Mouse (Mus musculus) embryonic facial prominence, embryonic 10.5 days (tissue): ENCODE results near the gene Btn2a2. TPM values are rescaled to one million over a fixed set of nuclear protein-coding genes. Genes with fewer than 3 reads are reported as not detected.
A peak's percentile ranks its signal among the peaks of the same experiment; 100 is the strongest.
"Not testable (repeated sequence)": the region's sequence is repeated elsewhere in the genome, so short reads cannot be mapped to it uniquely, and the experiment has no call there.

Experiments
- DNase-seq: peaks from one replicate; pipeline ENCODE4 v3.0.0-alpha.2; 2017; ENCODE audit warnings: low spot score
- H3K27ac ChIP-seq: fragments of 300-500 bp; sonication (generic); replicated peaks from 2 replicates; pipeline ENCODE4 v1.5.1; 2016; ENCODE audit warnings: mild to moderate bottlenecking
- H3K27me3 ChIP-seq: fragments of 300-500 bp; sonication (generic); replicated peaks from 2 replicates; pipeline ENCODE4 v1.6.1; 2016; ENCODE audit warnings: low read depth, mild to moderate bottlenecking; ENCODE audit not compliant: poor library complexity, severe bottlenecking
- H3K36me3 ChIP-seq: fragments of 300-500 bp; sonication (generic); replicated peaks from 2 replicates; pipeline ENCODE4 v1.6.1; 2016; ENCODE audit warnings: mild to moderate bottlenecking, moderate library complexity
- H3K4me1 ChIP-seq: fragments of 300-500 bp; sonication (generic); 2 replicates; pipeline ENCODE4 v1.6.1; 2016
- H3K4me3 ChIP-seq: fragments of 300-500 bp; sonication (generic); 2 replicates; pipeline ENCODE4 v1.5.1; 2016; ENCODE audit warnings: mild to moderate bottlenecking, moderate library complexity
- H3K9me3 ChIP-seq: fragments of 300-500 bp; sonication (generic); 2 replicates; pipeline ENCODE4 v1.6.1; 2016; ENCODE audit warnings: mild to moderate bottlenecking
- WGBS: fragments of 180-500 bp; shearing (Covaris S2); methylation state at CpG from one replicate; pipeline ENCODE4 v1.1.7; 2016; 5-methylcytosine and 5-hydroxymethylcytosine counted together
- polyA plus RNA-seq: library from polyadenylated mRNA; unstranded; fragments of >200 nt; fragmentation: Nextera tagmentation; extraction: Ambion mirVana; gene quantifications from 2 replicates; pipeline ENCODE4 v1.2.1, GENCODE M21; 2016

The Btn2a2 gene
- polyA plus RNA-seq: 0.99 and 1.2 TPM in 2 replicates

DNA sequence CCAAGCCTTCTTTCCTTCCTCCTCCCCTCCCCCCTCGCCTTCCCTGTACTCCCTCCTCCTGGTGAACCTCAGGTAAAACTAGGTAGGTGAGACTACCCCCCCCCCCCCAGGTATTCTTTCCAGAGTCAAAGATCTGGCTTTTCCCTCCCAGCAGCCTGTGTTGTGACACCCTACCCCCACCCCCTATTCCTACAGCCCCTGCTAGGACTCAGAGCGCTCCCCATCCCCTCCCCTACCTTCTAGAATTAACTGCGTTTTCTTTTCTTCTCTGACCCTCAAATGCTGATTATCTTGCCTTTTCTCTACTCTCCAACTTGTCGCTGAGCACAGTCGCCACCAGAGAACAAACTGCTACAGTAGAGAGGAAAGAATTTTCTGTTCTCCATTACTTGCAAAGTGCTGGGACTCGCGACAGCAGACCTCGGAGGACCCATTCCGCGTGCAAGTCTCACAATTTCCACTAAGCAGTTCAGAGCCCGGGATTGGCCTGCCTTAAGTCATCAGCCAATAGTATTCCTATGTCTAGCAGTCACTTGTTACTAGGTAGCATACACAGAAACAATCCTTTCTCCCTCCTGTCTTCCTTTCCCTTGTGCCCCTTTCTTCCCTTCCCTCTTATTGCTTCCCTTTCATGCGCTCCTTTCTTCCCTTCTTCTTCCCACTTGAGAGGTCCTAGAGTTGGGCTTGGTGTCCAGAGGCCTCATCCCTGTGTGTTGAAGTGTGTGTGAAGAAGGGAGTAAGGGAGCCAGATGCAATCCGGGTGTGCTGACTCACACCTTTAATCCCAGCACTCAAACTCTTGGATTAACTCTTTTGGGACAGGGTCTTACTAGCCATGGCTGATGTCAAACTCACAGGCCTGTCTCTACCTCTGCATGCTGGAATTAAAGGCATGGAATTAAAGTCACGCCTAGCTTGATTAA, at the start of gene Btn2a2:
TSS of gene Btn2a2 (minus strand) at position 458 of the 923 bp plus-strand sequence.
- Histone ChIP-seq H3K36me3 (no peaks in the 10 kb centered on the region), H3K9me3 (no peaks in the 10 kb centered on the region), H3K4me1 (peaks cover 25% of the 10 kb centered on the region), H3K4me3 (peak within 1 kb of the TSS; percentile 59), H3K27ac (peak within 1 kb of the TSS; percentile 72), H3K27me3 (peaks cover 16% of the 10 kb centered on the region)
- peak; percentile 79 for DNase-seq
- 5% methylated on average over 14 of the region's 14 CpGs for WGBS

DNA sequence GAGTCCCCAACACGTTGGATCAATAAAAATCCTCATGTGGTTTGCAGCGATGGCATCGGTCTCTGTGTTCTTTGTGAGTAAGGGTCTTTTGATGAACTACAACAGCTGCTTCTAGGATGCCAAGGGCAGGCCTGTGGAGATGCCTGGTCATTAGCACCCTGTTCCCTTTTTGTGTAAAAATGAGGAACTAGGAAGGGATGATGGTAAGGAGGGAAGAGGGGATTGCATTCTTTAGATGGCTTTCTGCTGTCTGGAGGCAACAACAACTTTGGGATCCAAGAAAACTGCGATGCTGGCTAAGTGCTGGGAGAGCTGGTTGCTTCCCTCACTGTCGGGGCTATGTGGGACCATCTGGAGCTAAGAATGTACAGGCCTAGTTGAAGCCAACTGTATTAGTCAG, 49.6 kb upstream of the Btn2a2 start:
- no peaks in the 10 kb centered on the region for H3K9me3 ChIP-seq
- peaks cover 31% of the 10 kb centered on the region for H3K4me1 ChIP-seq
- H3K27me3 ChIP-seq: no peaks in the 10 kb centered on the region
- no peak for DNase-seq
- H3K36me3 ChIP-seq: no peaks in the 10 kb centered on the region
- WGBS: 81% methylated on average over 5 of the region's 5 CpGs
- H3K27ac ChIP-seq: peak overlapping the region; percentile 66
- H3K4me3 ChIP-seq: peak overlapping the region; percentile 35; the same call in 1 of the 2 replicates

DNA sequence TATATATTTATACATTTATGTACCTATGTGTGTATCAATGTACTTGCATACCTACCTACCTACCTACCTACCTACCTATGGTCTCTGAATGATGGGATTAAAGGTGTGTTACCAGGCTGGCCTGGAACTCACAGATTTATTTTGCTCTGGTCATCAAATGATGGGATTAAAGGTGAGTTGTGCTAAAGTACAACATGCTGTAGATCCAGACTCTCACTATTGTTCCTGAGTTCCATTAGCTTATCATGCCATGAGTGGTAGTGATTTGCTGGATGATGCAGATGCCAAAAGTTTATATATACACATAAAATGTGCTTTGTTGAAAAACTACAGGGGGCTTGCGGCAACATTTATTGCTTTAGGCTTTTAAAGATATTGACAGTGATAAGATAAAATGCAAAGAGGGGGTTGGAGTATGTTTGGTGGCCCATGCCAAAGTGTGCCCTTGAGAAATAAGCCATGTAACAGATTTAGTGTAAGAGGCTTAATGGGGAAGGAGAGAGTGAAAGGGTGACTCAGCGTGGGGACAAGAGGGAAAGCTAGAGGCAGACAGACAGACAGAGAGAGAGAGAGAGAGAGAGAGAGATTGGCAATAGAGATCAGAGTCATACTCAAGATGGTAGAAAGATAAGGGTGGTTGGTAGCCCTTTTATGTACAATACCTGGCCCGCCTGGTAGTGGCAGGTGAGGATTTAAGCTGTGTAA, 48.5 kb upstream of the Btn2a2 start:
- Histone ChIP-seq H3K4me3 (peak overlapping the region; percentile 60), H3K27ac (peak overlapping the region; percentile 94), H3K27me3 (no peaks in the 10 kb centered on the region), H3K9me3 (no peaks in the 10 kb centered on the region), H3K36me3 (no peaks in the 10 kb centered on the region), H3K4me1 (peaks cover 38% of the 10 kb centered on the region)
- DNase-seq: no peak
- 81% methylated on average over 3 of the region's 3 CpGs for WGBS

DNA sequence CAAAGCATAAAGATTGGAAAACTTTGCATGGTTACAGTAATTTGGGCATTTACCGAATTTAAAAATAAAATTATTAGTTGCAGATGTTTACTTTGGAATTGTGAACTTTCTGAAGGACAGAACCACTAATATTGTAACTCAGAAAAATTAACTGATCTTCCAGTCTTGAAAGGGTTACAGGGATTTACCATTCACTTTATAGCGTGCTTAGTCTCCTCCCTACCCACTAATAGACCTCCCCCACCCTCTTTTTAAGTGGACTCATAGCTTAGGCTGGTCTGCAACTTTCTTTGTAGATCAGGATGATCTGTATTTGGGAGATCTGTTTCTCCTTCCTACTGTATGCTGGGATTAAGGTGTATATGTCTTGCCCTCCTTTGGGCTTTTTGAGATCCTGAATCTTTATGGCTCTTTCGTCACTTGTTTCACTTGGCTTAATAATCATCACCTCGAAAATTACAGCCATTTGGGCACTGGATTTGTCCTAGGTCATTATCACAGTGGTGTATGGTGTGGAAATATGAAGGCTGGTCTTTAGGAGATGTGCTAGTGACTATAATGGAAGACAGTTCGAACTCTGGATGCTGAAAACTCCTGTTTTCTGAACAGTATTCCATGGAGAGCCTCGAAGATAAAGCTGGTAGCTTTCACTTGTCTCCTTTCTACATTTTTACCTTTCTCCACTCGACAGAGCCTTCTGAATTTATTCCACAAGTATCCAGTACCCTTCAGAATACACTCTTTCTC, 47.6 kb upstream of the Btn2a2 start:
- H3K4me1 ChIP-seq: peaks cover 35% of the 10 kb centered on the region
- H3K4me3 ChIP-seq: peak overlapping the region; percentile 60
- DNase-seq: no peak
- H3K27ac ChIP-seq: peak overlapping the region; percentile 94
- no peaks in the 10 kb centered on the region for H3K36me3 ChIP-seq
- H3K27me3 ChIP-seq: no peaks in the 10 kb centered on the region
- 24% methylated on average over 7 of the region's 7 CpGs for WGBS
- no peaks in the 10 kb centered on the region for H3K9me3 ChIP-seq

DNA sequence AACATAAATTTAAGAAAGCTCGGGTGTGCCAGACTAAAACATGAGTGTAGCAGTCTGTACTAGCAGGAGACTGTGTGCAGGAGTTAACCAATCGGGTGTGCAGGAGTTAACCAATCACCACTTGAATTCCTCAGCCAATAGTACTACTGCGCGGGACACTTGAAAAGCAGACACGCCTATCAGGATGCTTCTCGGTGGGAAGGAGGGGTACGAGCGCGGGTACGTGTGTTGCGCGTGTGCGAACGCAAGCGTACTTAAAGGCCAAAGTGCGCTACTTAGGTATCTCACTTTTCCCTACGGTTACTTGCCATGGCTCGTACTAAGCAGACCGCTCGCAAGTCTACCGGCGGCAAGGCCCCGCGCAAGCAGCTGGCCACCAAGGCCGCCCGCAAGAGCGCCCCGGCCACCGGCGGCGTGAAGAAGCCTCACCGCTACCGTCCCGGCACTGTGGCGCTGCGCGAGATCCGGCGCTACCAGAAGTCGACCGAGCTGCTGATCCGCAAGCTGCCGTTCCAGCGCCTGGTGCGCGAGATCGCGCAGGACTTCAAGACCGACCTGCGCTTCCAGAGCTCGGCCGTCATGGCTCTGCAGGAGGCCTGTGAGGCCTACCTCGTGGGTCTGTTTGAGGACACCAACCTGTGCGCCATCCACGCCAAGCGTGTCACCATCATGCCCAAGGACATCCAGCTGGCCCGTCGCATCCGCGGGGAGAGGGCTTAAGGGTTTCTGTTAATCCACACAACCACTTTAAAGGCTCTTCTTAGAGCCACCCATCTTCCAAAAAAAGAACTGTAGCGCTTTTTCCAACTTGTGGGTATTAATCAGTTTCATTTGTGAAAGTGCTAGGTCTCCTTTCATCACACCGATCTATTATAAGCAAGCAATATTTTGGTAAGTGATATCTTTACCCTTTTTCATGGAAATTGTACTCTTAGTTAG, 46.7 kb upstream of the Btn2a2 start, which contains the start of gene Hist1h3g:
TSS of gene Hist1h3g (plus strand) at position 286 of the 939 bp plus-strand sequence.
- H3K9me3 ChIP-seq, H3K27me3 ChIP-seq, H3K36me3 ChIP-seq: not testable (repeated sequence)
- Histone ChIP-seq H3K27ac (peak within 1 kb of the TSS; percentile 94), H3K4me3 (peak within 1 kb of the TSS; percentile 60), H3K4me1 (peaks cover 35% of the 10 kb centered on the region)
- peak; percentile 92 for DNase-seq
- WGBS: under 1% methylated on average over 53 of the region's 62 CpGs

DNA sequence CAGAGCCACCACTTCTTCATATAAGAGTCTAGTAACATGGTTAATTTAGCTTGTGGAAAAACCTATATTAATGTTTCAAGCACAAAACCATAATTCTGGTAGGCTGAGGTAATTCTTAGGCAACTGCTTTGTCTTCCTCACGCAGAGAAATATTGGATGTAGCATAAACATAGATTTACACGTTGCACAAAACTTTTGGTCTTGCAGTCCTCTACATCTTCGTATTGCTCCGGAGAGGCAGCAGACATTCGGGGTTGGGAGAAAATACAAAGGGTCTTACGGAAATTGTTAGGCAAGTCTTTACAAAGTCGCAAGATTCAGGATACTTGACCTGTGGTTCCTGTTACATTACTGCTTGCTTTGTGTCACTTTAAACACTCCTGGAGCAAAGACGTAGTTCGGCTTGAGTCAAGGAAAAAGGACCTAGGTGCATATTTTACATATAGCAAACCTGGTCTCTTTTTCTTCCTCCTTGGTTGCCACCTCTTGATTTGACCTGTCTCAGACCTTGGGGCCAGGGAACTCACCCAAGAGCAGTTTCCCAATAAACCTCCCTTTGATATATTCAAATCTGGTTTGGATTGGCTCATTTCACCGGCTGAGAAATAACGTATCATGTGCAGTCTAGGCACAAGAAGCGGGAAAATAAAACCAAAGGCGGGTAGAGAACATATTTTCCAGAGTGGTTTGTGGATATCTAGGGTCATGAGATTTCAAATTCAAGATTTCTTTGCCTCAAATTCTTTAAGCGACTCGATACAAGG, 45.9 kb upstream of the Btn2a2 start:
- peak overlapping the region; percentile 60 for H3K4me3 ChIP-seq
- H3K36me3 ChIP-seq: no peaks in the 10 kb centered on the region
- no peaks in the 10 kb centered on the region for H3K27me3 ChIP-seq
- DNase-seq: peak; percentile 59
- H3K27ac ChIP-seq: peak overlapping the region; percentile 94
- peaks cover 36% of the 10 kb centered on the region for H3K4me1 ChIP-seq
- H3K9me3 ChIP-seq: no peaks in the 10 kb centered on the region
- WGBS: under 1% methylated on average over 15 of the region's 15 CpGs

DNA sequence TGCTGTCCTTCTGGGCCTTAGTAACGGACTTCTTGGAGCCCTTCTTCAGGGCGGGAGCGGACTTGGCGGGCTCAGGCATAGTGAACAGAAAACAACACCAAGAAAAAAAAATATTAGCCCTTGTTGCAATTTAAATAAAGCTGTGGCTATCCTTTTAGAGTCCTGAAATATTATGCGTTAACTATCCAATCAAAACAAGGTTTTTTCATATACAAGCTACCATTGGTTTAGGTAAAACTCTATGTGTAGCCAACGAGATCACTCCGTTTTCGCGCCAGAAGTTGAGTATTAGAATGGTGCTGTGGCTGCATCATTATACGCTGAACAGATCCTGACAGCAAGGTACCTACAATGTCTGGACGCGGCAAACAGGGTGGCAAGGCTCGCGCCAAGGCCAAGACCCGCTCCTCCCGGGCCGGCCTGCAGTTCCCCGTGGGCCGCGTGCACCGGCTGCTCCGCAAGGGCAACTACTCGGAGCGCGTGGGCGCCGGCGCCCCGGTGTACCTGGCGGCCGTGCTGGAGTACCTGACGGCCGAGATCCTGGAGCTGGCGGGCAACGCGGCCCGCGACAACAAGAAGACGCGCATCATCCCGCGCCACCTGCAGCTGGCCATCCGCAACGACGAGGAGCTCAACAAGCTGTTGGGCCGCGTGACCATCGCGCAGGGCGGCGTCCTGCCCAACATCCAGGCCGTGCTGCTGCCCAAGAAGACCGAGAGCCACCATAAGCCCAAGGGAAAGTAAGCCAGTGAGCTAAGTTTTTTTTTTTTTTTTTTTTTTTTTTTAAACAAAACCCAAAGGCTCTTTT, 45.1 kb upstream of the Btn2a2 start, which contains the start of gene Hist1h2af:
TSS of gene Hist1h2af (plus strand) at position 347 of the 808 bp plus-strand sequence.
- peak; percentile 84 for DNase-seq
- WGBS: under 1% methylated on average over 33 of the region's 53 CpGs
- Histone ChIP-seq H3K27ac (peak within 1 kb of the TSS; percentile 94), H3K4me1 (peaks cover 43% of the 10 kb centered on the region), H3K4me3 (peak within 1 kb of the TSS; percentile 60)
- H3K27me3 ChIP-seq, H3K36me3 ChIP-seq, H3K9me3 ChIP-seq: not testable (repeated sequence)

DNA sequence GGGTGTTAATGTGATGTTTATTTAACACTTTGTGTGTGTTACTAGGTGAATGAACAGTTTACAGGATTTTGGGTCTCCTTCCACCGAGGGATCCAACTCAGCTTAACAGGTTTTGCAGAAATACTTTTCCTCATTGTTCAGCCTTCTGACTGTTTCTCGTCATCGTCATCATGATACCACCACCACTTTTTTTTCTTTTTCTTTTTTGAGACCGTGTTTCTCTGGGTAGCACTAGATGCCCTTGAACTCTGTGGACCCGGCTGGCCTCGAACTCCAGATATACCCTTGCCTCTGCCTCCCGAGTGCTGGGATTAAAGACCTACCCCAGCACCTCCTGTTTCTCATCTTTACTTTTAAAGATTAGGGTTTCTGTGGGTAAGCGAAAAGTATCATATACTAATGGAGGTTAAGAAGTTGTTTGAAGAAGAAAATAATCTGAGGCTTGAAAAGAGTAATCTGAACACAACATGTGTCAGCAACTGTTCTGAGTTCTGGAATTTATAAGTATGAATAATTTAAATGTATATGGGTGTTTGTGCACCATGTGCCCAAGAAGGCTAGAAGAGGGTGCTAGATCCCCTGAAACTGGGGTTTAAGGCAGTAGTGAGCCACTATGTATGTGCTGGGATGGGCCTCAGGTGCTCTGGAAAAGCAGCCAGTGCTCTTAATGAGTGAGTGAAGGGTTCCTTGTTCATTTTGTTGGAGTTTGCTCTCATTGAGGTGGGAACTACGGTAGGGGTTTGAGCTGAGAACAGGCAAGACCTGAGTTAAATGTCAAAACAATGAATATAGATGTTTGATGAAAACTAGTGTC, 43.8 kb upstream of the Btn2a2 start:
- peaks cover 35% of the 10 kb centered on the region for H3K4me1 ChIP-seq
- WGBS: 26% methylated on average over 9 of the region's 9 CpGs

DNA sequence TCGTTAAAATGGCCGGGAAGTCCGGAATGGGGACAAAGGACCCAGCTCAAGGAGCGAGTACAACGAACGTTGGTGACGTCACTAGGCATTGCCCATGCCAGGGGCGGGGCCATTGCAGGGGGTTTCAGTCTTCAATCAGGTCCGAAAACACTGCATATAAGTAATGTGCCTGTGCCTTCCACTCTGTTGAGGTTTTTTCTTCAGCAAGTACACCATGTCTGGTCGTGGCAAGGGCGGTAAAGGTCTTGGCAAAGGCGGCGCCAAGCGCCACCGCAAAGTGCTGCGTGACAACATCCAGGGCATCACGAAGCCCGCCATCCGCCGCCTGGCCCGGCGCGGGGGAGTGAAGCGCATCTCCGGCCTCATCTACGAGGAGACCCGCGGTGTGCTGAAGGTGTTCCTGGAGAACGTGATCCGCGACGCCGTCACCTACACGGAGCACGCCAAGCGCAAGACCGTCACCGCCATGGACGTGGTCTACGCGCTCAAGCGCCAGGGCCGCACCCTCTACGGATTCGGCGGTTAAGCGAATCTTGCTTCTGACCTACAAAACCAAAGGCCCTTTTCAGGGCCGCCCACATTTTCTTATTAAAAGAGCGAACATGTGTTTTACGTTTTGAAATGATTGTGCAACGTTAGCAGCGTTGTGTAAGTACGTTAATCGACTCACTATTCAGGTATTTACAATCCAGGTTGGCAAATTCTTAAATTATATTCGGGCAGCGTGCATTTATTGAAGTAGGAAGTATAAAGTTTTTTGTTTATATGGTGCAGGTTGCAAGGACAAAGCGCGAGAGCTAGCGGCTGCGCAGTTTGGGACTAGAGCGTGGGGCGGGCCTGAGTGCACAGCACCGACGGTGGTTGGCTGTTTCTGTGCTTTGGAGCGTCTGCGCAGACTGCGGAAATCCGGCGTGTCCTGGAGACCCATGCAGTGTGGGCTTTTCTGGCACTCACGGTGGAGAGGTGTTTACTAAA, 42.5 kb upstream of the Btn2a2 start, which contains the start of gene Hist1h4h:
TSS of gene Hist1h4h (plus strand) at position 150 of the 975 bp plus-strand sequence.
- H3K27me3 ChIP-seq: no peaks in the 10 kb centered on the region
- under 1% methylated on average over 67 of the region's 70 CpGs for WGBS
- no peaks in the 10 kb centered on the region for H3K36me3 ChIP-seq
- H3K27ac ChIP-seq: peak within 1 kb of the TSS; percentile 94
- H3K4me1 ChIP-seq: peaks cover 31% of the 10 kb centered on the region
- H3K4me3 ChIP-seq: peak within 1 kb of the TSS; percentile 60
- H3K9me3 ChIP-seq: no peaks in the 10 kb centered on the region
- DNase-seq: peak; percentile 95

More for the DNA sequence above, 43.8 kb upstream of the Btn2a2 start:
- H3K27me3 ChIP-seq: no peaks in the 10 kb centered on the region
- peak overlapping the region; percentile 60 for H3K4me3 ChIP-seq
- H3K27ac ChIP-seq: peak overlapping the region; percentile 94
- H3K36me3 ChIP-seq: no peaks in the 10 kb centered on the region
- H3K9me3 ChIP-seq: no peaks in the 10 kb centered on the region
- peak; percentile 53 for DNase-seq
